29 mouse cellular contexts compared by ENCODE assay signal in the genomic region with DNA sequence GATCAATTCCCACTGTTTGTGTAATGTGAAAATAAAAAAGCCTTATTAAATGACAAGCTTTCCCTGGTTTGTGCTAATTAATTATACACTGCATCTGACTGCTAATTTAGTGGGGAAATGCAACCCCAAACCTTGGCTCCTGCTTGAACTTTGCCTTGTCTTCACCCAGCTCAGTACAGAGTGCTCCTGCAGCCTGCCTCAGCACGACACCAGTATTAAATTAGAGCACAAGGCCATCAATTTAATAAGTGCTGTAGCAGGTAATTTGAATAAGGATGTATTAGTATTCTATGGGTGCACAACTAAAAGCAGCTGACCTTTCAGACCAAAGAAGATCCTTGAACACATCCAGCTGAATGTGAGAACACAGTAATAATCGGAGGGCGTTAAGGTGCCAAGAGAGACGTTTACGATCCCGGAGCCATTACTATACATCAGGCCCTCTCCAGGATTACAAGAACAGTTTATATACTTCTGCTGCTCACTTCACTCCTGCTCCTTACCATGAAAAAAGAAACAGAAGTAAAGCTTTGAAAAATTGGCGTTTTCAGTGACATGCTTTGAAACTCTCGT.
DNase-seq lines count a peak whose midpoint lies in the region; ATAC-seq lines count a peak whose summit lies in the region.
"Had no signal": no experiment of that assay in that cellular context is flagged by ENCODE, and none has a peak within 500 bp of the region (broad histone marks: within the 10 kb centered on the region; RNA-seq: fewer than 3 reads in every experiment).

No protein-coding gene starts in this region.

- no peak overlapping the region for H3K4me2 ChIP-seq in hindbrain, embryonic 16.5 days (ENCODE audit: low read length)
- H3K4me2 ChIP-seq in hindbrain, embryonic 14.5 days (replicated peaks), result no peak overlapping the region
- no peak overlapping the region for H3K4me2 ChIP-seq in midbrain, embryonic 15.5 days
- no peak overlapping the region for H3K4me2 ChIP-seq in midbrain, embryonic 16.5 days (ENCODE audit: low read length)
- H3K4me2 ChIP-seq in forebrain, embryonic 14.5 days (ENCODE audit: low read length), result no peak overlapping the region
- no peak overlapping the region for H3K4me2 ChIP-seq in neural tube, embryonic 14.5 days (ENCODE audit: low read depth, low read length)
- H3K4me2 ChIP-seq: heart, embryonic 15.5 days; limb, embryonic 15.5 days; liver, embryonic 13.5 days had no signal

- no peaks in the 10 kb centered on the region for H3K9me3 ChIP-seq in hindbrain, embryonic 16.5 days (ENCODE audit: control insufficient read depth, low read length)
- H3K9me3 ChIP-seq in hindbrain, embryonic 14.5 days (ENCODE audit: control insufficient read depth, low read length), result no peaks in the 10 kb centered on the region
- H3K9me3 ChIP-seq in midbrain, embryonic 15.5 days, result no peaks in the 10 kb centered on the region
- H3K9me3 ChIP-seq in midbrain, embryonic 16.5 days (replicated peaks; ENCODE audit: control insufficient read depth, low read length, poor library complexity, severe bottlenecking), result no peaks in the 10 kb centered on the region
- no peaks in the 10 kb centered on the region for H3K9me3 ChIP-seq in forebrain, embryonic 14.5 days (replicated peaks; ENCODE audit: control insufficient read depth, low read length)
- no peaks in the 10 kb centered on the region for H3K9me3 ChIP-seq in neural tube, embryonic 14.5 days (ENCODE audit: control insufficient read depth, low read length)
- H3K9me3 ChIP-seq: heart, embryonic 10.5 days; heart, embryonic 15.5 days; limb, embryonic 15.5 days; liver, embryonic 13.5 days had no signal

- H3K27me3 ChIP-seq in hindbrain, embryonic 16.5 days (replicated peaks; ENCODE audit: control insufficient read depth, insufficient read depth, low read length), result no peaks in the 10 kb centered on the region
- no peaks in the 10 kb centered on the region for H3K27me3 ChIP-seq in hindbrain, embryonic 14.5 days (ENCODE audit: control insufficient read depth, insufficient read depth, low read length)
- H3K27me3 ChIP-seq in midbrain, embryonic 15.5 days (replicated peaks), result no peaks in the 10 kb centered on the region
- H3K27me3 ChIP-seq in midbrain, embryonic 16.5 days (ENCODE audit: control insufficient read depth, insufficient read depth, low read depth, low read length), result no peaks in the 10 kb centered on the region
- no peaks in the 10 kb centered on the region for H3K27me3 ChIP-seq in forebrain, embryonic 14.5 days (replicated peaks; ENCODE audit: control insufficient read depth, insufficient read depth, low read length)
- H3K27me3 ChIP-seq in neural tube, embryonic 14.5 days (ENCODE audit: control insufficient read depth, insufficient read depth, low read length), result no peaks in the 10 kb centered on the region
- H3K27me3 ChIP-seq: heart, embryonic 15.5 days; limb, embryonic 15.5 days; liver, embryonic 13.5 days had no signal

- DNase-seq in hindbrain, embryonic 14.5 days (ENCODE audit: low spot score), result no peak
- peak; percentile 25 for DNase-seq in forebrain, embryonic 14.5 days (ENCODE audit: low spot score)
- no peak for DNase-seq in lung, postnatal 14 days
- DNase-seq: adrenal gland, postnatal 25 days; cerebellum, adult 18-20 months; cerebellum, postnatal 10 days; gastrocnemius, postnatal 25 days; heart, adult 11 months; heart, postnatal 36 days; kidney, adult 8-10 months; kidney, postnatal 4 days; liver, embryonic 13.5 days; lung, adult 18-20 months; thymus, adult 2 months; thymus, postnatal 4 days had no signal

- no peak overlapping the region for H3K4me3 ChIP-seq in hindbrain, embryonic 16.5 days (ENCODE audit: low read length)
- no peak overlapping the region for H3K4me3 ChIP-seq in hindbrain, embryonic 14.5 days (replicated peaks; ENCODE audit: low read length)
- no peak overlapping the region for H3K4me3 ChIP-seq in midbrain, embryonic 15.5 days
- no peak overlapping the region for H3K4me3 ChIP-seq in midbrain, embryonic 16.5 days (ENCODE audit: low read depth, low read length)
- no peak overlapping the region for H3K4me3 ChIP-seq in forebrain, embryonic 14.5 days (ENCODE audit: low read depth, low read length)
- no peak overlapping the region for H3K4me3 ChIP-seq in neural tube, embryonic 14.5 days (ENCODE audit: low read depth, low read length)
- H3K4me3 ChIP-seq: erythroblast, embryonic 14.5 days; heart, embryonic 10.5 days; heart, embryonic 15.5 days; limb, embryonic 15.5 days; liver, embryonic 13.5 days had no signal

- ATAC-seq in hindbrain, embryonic 16.5 days, result peak; percentile 56; the same call in 1 of the 2 replicates
- ATAC-seq in hindbrain, embryonic 14.5 days (ENCODE audit: low FRiP score), result no peak
- ATAC-seq in midbrain, embryonic 15.5 days (replicated peaks), result peak; percentile 60; the same call in 1 of the 2 replicates
- ATAC-seq in midbrain, embryonic 16.5 days, result no peak
- ATAC-seq in forebrain, embryonic 14.5 days, result peak; percentile 46; the same call in 1 of the 2 replicates
- ATAC-seq in neural tube, embryonic 14.5 days (ENCODE audit: low read depth), result peak; percentile 78
- no peak for ATAC-seq in megakaryocyte progenitor cell, adult 5-6 weeks (replicated peaks; ENCODE audit: poor library complexity)
- ATAC-seq: CD4-positive, CD25-positive, alpha-beta regulatory T cell, adult 4 months; intestine, embryonic 16.5 days; lung, postnatal 0 days had no signal

- H3K27ac ChIP-seq in hindbrain, embryonic 16.5 days (ENCODE audit: low read depth, low read length), result no peak overlapping the region
- H3K27ac ChIP-seq in hindbrain, embryonic 14.5 days, result no peak overlapping the region
- H3K27ac ChIP-seq in midbrain, embryonic 15.5 days, result no peak overlapping the region
- H3K27ac ChIP-seq in midbrain, embryonic 16.5 days (ENCODE audit: low read length), result no peak overlapping the region
- H3K27ac ChIP-seq in forebrain, embryonic 14.5 days (ENCODE audit: low read depth, low read length), result no peak overlapping the region
- no peak overlapping the region for H3K27ac ChIP-seq in neural tube, embryonic 14.5 days (ENCODE audit: low read depth, low read length)
- H3K27ac ChIP-seq: heart, embryonic 10.5 days; heart, embryonic 15.5 days; kidney, postnatal 0 days; limb, embryonic 15.5 days; liver, embryonic 13.5 days; macrophage had no signal

- no peaks in the 10 kb centered on the region for H3K36me3 ChIP-seq in hindbrain, embryonic 16.5 days (ENCODE audit: control insufficient read depth, insufficient read depth, low read length)
- no peaks in the 10 kb centered on the region for H3K36me3 ChIP-seq in hindbrain, embryonic 14.5 days (replicated peaks; ENCODE audit: control insufficient read depth, insufficient read depth)
- no peaks in the 10 kb centered on the region for H3K36me3 ChIP-seq in midbrain, embryonic 15.5 days (replicated peaks)
- H3K36me3 ChIP-seq in midbrain, embryonic 16.5 days (ENCODE audit: control insufficient read depth, insufficient read depth, low read length), result no peaks in the 10 kb centered on the region
- H3K36me3 ChIP-seq in forebrain, embryonic 14.5 days (ENCODE audit: control insufficient read depth, insufficient read depth, low read length), result no peaks in the 10 kb centered on the region
- no peaks in the 10 kb centered on the region for H3K36me3 ChIP-seq in neural tube, embryonic 14.5 days (ENCODE audit: control insufficient read depth, insufficient read depth, low read length)
- H3K36me3 ChIP-seq: heart, embryonic 10.5 days; heart, embryonic 15.5 days; limb, embryonic 15.5 days; liver, embryonic 13.5 days had no signal

- H3K4me1 ChIP-seq in hindbrain, embryonic 16.5 days (ENCODE audit: control insufficient read depth, insufficient read depth, low read depth, low read length), result no peaks in the 10 kb centered on the region
- H3K4me1 ChIP-seq in hindbrain, embryonic 14.5 days (replicated peaks; ENCODE audit: control insufficient read depth, insufficient read depth, low read length), result no peaks in the 10 kb centered on the region
- no peaks in the 10 kb centered on the region for H3K4me1 ChIP-seq in midbrain, embryonic 15.5 days
- no peaks in the 10 kb centered on the region for H3K4me1 ChIP-seq in midbrain, embryonic 16.5 days (ENCODE audit: control insufficient read depth, insufficient read depth, low read length)
- H3K4me1 ChIP-seq in forebrain, embryonic 14.5 days (ENCODE audit: control insufficient read depth, insufficient read depth, low read length), result no peaks in the 10 kb centered on the region; the same call in 1 of the 2 replicates
- H3K4me1 ChIP-seq in neural tube, embryonic 14.5 days (ENCODE audit: control insufficient read depth, insufficient read depth, low read length), result no peaks in the 10 kb centered on the region
- H3K4me1 ChIP-seq: heart, embryonic 10.5 days; heart, embryonic 15.5 days; limb, embryonic 15.5 days; liver, embryonic 13.5 days had no signal

- H3K9ac ChIP-seq in hindbrain, embryonic 16.5 days (ENCODE audit: low read depth, low read length), result no peak overlapping the region
- H3K9ac ChIP-seq in hindbrain, embryonic 14.5 days, result no peak overlapping the region
- no peak overlapping the region for H3K9ac ChIP-seq in midbrain, embryonic 15.5 days
- no peak overlapping the region for H3K9ac ChIP-seq in midbrain, embryonic 16.5 days (ENCODE audit: low read depth, low read length)
- H3K9ac ChIP-seq in forebrain, embryonic 14.5 days (ENCODE audit: low read length), result no peak overlapping the region
- H3K9ac ChIP-seq in neural tube, embryonic 14.5 days (replicated peaks; ENCODE audit: low read depth, low read length), result no peak overlapping the region
- H3K9ac ChIP-seq: heart, embryonic 15.5 days; limb, embryonic 15.5 days; liver, embryonic 13.5 days had no signal

- 56% methylated on average over 8 of the region's 8 CpGs for WGBS in hindbrain, embryonic 16.5 days
- 61% methylated on average over 8 of the region's 8 CpGs for WGBS in hindbrain, embryonic 14.5 days
- 64% methylated on average over 8 of the region's 8 CpGs for WGBS in midbrain, embryonic 15.5 days
- 51% methylated on average over 8 of the region's 8 CpGs for WGBS in midbrain, embryonic 16.5 days
- 17% methylated on average over 8 of the region's 8 CpGs for WGBS in forebrain, embryonic 14.5 days
- 36% methylated on average over 8 of the region's 8 CpGs for WGBS in neural tube, embryonic 14.5 days

Comparison
In these comparisons a context has a peak if more than half of its experiments do, and no peak if none do; other contexts are left out.
1. ATAC-seq: peak in hindbrain, embryonic 16.5 days (single experiment), midbrain, embryonic 15.5 days (single experiment), forebrain, embryonic 14.5 days (single experiment) and neural tube, embryonic 14.5 days (single experiment); none in hindbrain, embryonic 14.5 days (single experiment), midbrain, embryonic 16.5 days (single experiment) and megakaryocyte progenitor cell, adult 5-6 weeks (single experiment).